Mouse (Mus musculus): ENCODE results near the gene Ackr3. TPM values are rescaled to one million over a fixed set of nuclear protein-coding genes. Genes with fewer than 3 reads are reported as not detected.

Gene Ackr3
- polyA plus RNA-seq, 1 experiment from 2014 or later, result 22.2 TPM

Other genes starting within 250 kb of the Ackr3 start
- 0.06 TPM in 1 of 2 replicates, not detected in the other for gene Asb18, start 189.3 kb upstream of the Ackr3 start, polyA plus RNA-seq (2015; fragmentation: Nextera tagmentation; extraction: Ambion mirVana)
- 0.12 TPM in 1 of 2 replicates, not detected in the other for gene Iqca, start 50.6 kb upstream of the Ackr3 start, polyA plus RNA-seq (2015; fragmentation: Nextera tagmentation; extraction: Ambion mirVana)